Mouse (Mus musculus) intestine, postnatal 0 days (tissue): ENCODE results near the gene 2010109A12Rik. TPM values are rescaled to one million over a fixed set of nuclear protein-coding genes. Genes with fewer than 3 reads are reported as not detected.
A peak's percentile ranks its signal among the peaks of the same experiment; 100 is the strongest.

Experiments used
- ATAC-seq: fragments of 200-750 bp; cut with Nextera tagmentation; 2 replicates; pipeline ENCODE4 v1.8.0; 2017; ENCODE audit warnings: mild to moderate bottlenecking, moderate TSS enrichment, moderate library complexity
- H3K27ac ChIP-seq: fragments of 300-500 bp; sonication (generic); 2 replicates; pipeline ENCODE4 v1.5.1; 2014; ENCODE audit warnings: mild to moderate bottlenecking, low read depth, low read length, moderate library complexity
- H3K27me3 ChIP-seq: fragments of 300-500 bp; sonication (generic); replicated peaks from 2 replicates; pipeline ENCODE4 v1.6.1; 2014; ENCODE audit warnings: low read length, mixed read lengths; ENCODE audit not compliant: control insufficient read depth, insufficient read depth
- H3K36me3 ChIP-seq: fragments of 300-500 bp; sonication (generic); 2 replicates; pipeline ENCODE4 v1.6.1; 2014; ENCODE audit warnings: mild to moderate bottlenecking, moderate library complexity; ENCODE audit not compliant: control insufficient read depth, insufficient read depth
- H3K4me1 ChIP-seq: fragments of 300-500 bp; sonication (generic); replicated peaks from 2 replicates; pipeline ENCODE4 v1.6.1; 2014; ENCODE audit warnings: antibody characterized with exemption, low read length, mixed read lengths; ENCODE audit not compliant: control insufficient read depth, insufficient read depth
- H3K4me2 ChIP-seq: fragments of 300-500 bp; sonication (generic); replicated peaks from 2 replicates; pipeline ENCODE4 v1.6.1; 2014; ENCODE audit warnings: low read depth, mild to moderate bottlenecking, moderate library complexity
- H3K4me3 ChIP-seq: fragments of 300-500 bp; sonication (generic); 2 replicates; pipeline ENCODE4 v1.5.1; 2014; ENCODE audit warnings: low read depth, low read length
- H3K9ac ChIP-seq: fragments of 300-500 bp; sonication (generic); 2 replicates; pipeline ENCODE4 v1.6.1; 2014; ENCODE audit warnings: mild to moderate bottlenecking, low read depth, low read length
- H3K9me3 ChIP-seq: fragments of 300-500 bp; sonication (generic); 2 replicates; pipeline ENCODE4 v1.6.1; 2016; ENCODE audit warnings: mixed run types; ENCODE audit not compliant: control insufficient read depth
- CTCF ChIP-seq: sonication (generic); IDR thresholded peaks from 2 replicates; pipeline ENCODE4 v1.5.1; 2016; ENCODE audit warnings: low read depth, mild to moderate bottlenecking, control low read depth, antibody characterized with exemption, moderate library complexity
- WGBS: fragments of 180-500 bp; shearing (Covaris S2); extraction: QIAGEN DNeasy Blood & Tissue Kit; methylation state at CpG from one replicate; pipeline ENCODE4 v1.1.7; 2014; 5-methylcytosine and 5-hydroxymethylcytosine counted together
- polyA plus RNA-seq: library from polyadenylated mRNA; unstranded; fragments of >200 nt; fragmentation: Nextera tagmentation; extraction: Ambion mirVana; gene quantifications from 2 replicates; pipeline ENCODE4 v1.2.1, GENCODE M21; 2015

The 2010109A12Rik gene
- polyA plus RNA-seq, 1 experiment from 2014 or later = 1.3 TPM

GRCm38 (mm10) chr5:93174675-93175074, 31.6 kb upstream of the 2010109A12Rik start:
- no peaks in the 10 kb centered on the region for H3K9me3 ChIP-seq

GRCm38 (mm10) chr5:93178616-93179015, 27.7 kb upstream of the 2010109A12Rik start:
- H3K9me3 ChIP-seq = no peaks in the 10 kb centered on the region
- WGBS = 65% methylated on average over 6 of the region's 6 CpGs
- no peak for ATAC-seq

More at GRCm38 (mm10) chr5:93174675-93175074, 31.6 kb upstream of the 2010109A12Rik start:
- Histone ChIP-seq H3K27me3 (no peaks in the 10 kb centered on the region), H3K4me1 (no peaks in the 10 kb centered on the region), H3K27ac (no peak overlapping the region), H3K9ac (no peak overlapping the region), H3K4me2 (no peak overlapping the region), H3K36me3 (peaks cover 46% of the 10 kb centered on the region), H3K4me3 (no peak overlapping the region)
- WGBS = 81% methylated on average over 6 of the region's 6 CpGs
- TF ChIP-seq CTCF = no peak
- no peak for ATAC-seq

GRCm38 (mm10) chr5:93180252-93180651, 26.1 kb upstream of the 2010109A12Rik start:
- H3K9me3 ChIP-seq = no peaks in the 10 kb centered on the region
- no peak overlapping the region for H3K4me2 ChIP-seq
- H3K36me3 ChIP-seq = peaks cover 29% of the 10 kb centered on the region
- no peak overlapping the region for H3K4me3 ChIP-seq
- H3K4me1 ChIP-seq = no peaks in the 10 kb centered on the region
- no peaks in the 10 kb centered on the region for H3K27me3 ChIP-seq
- TF ChIP-seq CTCF = peak; percentile 74
- H3K27ac ChIP-seq = no peak overlapping the region
- 56% methylated on average over 2 of the region's 2 CpGs for WGBS
- no peak for ATAC-seq
- no peak overlapping the region for H3K9ac ChIP-seq

More at GRCm38 (mm10) chr5:93178616-93179015, 27.7 kb upstream of the 2010109A12Rik start:
- H3K4me3 ChIP-seq = no peak overlapping the region
- no peaks in the 10 kb centered on the region for H3K4me1 ChIP-seq
- no peak for TF ChIP-seq CTCF
- no peaks in the 10 kb centered on the region for H3K27me3 ChIP-seq
- H3K9ac ChIP-seq = no peak overlapping the region
- H3K36me3 ChIP-seq = peaks cover 27% of the 10 kb centered on the region
- no peak overlapping the region for H3K27ac ChIP-seq
- no peak overlapping the region for H3K4me2 ChIP-seq

- WGBS = 83% methylated on average over 6 of the region's 6 CpGs
- H3K4me3 ChIP-seq = no peak overlapping the region
- H3K4me2 ChIP-seq = no peak overlapping the region
- no peak for ATAC-seq
- no peaks in the 10 kb centered on the region for H3K9me3 ChIP-seq
- H3K4me1 ChIP-seq = no peaks in the 10 kb centered on the region
- H3K36me3 ChIP-seq = peaks cover 43% of the 10 kb centered on the region
- no peak overlapping the region for H3K9ac ChIP-seq
- no peaks in the 10 kb centered on the region for H3K27me3 ChIP-seq
- TF ChIP-seq CTCF = no peak
- H3K27ac ChIP-seq = no peak overlapping the region
Observed at GRCm38 (mm10) chr5:93183311-93183710, 23.0 kb upstream of the 2010109A12Rik start.

- no peaks in the 10 kb centered on the region for H3K4me1 ChIP-seq
- ATAC-seq = no peak
- H3K9me3 ChIP-seq = no peaks in the 10 kb centered on the region
- no peak for TF ChIP-seq CTCF
- H3K9ac ChIP-seq = no peak overlapping the region
- H3K27me3 ChIP-seq = no peaks in the 10 kb centered on the region
- 86% methylated on average over 6 of the region's 6 CpGs for WGBS
- no peak overlapping the region for H3K4me3 ChIP-seq
- no peak overlapping the region for H3K27ac ChIP-seq
- no peak overlapping the region for H3K4me2 ChIP-seq
- H3K36me3 ChIP-seq = peaks cover 46% of the 10 kb centered on the region
Observed at GRCm38 (mm10) chr5:93184548-93184947, 21.8 kb upstream of the 2010109A12Rik start.

- Histone ChIP-seq H3K4me3 (no peak overlapping the region), H3K9ac (no peak overlapping the region), H3K36me3 (peaks cover 32% of the 10 kb centered on the region), H3K4me2 (no peak overlapping the region), H3K9me3 (no peaks in the 10 kb centered on the region), H3K27ac (no peak overlapping the region), H3K4me1 (0 out of 2 replicates have a peak, but pooled peaks cover 3% of the 10 kb centered on the region), H3K27me3 (no peaks in the 10 kb centered on the region)
- TF ChIP-seq CTCF = no peak
- no peak for ATAC-seq
- 78% methylated on average over 3 of the region's 3 CpGs for WGBS
Observed at GRCm38 (mm10) chr5:93189607-93190006, 16.7 kb upstream of the 2010109A12Rik start.

- Histone ChIP-seq H3K27me3 (no peaks in the 10 kb centered on the region), H3K9ac (no peak overlapping the region), H3K4me2 (no peak overlapping the region), H3K36me3 (peaks cover 30% of the 10 kb centered on the region), H3K4me1 (0 out of 2 replicates have a peak, but pooled peaks cover 3% of the 10 kb centered on the region), H3K4me3 (no peak overlapping the region), H3K27ac (no peak overlapping the region), H3K9me3 (no peaks in the 10 kb centered on the region)
- 95% methylated on average over 5 of the region's 5 CpGs for WGBS
- TF ChIP-seq CTCF = no peak
- ATAC-seq = no peak
Observed at GRCm38 (mm10) chr5:93190428-93190827, 15.9 kb upstream of the 2010109A12Rik start.
